Mouse (Mus musculus): Measurements from ENCODE around the gene Rrm2. TPM values are rescaled to one million over a fixed set of nuclear protein-coding genes. Genes with fewer than 3 reads are reported as not detected.
A peak's percentile ranks its signal among the peaks of the same experiment; 100 is the strongest.
"Not testable (repeated sequence)": the region's sequence is repeated elsewhere in the genome, so short reads cannot be mapped to it uniquely, and the experiment has no call there.

The Rrm2 gene
- total RNA-seq, 2 experiments from 2014 or later, result 26.0 to 29.3 TPM

DNA sequence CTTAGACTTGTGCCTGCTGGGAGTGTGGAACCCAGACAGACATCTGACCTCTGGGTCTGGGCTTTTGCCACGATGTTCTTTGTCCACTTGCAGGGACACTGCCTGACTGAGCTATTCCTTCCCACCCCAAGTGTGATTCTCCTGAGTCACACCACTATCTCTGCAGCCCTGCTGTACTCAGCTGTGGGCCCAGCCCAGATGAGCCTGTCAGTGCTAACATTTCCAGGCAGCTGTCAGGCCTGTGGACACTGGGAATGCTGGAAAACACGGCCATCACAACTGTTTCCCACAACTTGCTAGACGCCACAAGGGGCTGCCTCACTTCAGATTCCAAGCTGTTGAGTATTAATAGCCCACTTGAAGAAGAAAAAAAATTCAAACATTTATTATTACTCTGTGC is 5.0 kb upstream of the Rrm2 start:
- no peak for DNase-seq
- intact Hi-C loops (cut with DNase I), result no loop called here

DNA sequence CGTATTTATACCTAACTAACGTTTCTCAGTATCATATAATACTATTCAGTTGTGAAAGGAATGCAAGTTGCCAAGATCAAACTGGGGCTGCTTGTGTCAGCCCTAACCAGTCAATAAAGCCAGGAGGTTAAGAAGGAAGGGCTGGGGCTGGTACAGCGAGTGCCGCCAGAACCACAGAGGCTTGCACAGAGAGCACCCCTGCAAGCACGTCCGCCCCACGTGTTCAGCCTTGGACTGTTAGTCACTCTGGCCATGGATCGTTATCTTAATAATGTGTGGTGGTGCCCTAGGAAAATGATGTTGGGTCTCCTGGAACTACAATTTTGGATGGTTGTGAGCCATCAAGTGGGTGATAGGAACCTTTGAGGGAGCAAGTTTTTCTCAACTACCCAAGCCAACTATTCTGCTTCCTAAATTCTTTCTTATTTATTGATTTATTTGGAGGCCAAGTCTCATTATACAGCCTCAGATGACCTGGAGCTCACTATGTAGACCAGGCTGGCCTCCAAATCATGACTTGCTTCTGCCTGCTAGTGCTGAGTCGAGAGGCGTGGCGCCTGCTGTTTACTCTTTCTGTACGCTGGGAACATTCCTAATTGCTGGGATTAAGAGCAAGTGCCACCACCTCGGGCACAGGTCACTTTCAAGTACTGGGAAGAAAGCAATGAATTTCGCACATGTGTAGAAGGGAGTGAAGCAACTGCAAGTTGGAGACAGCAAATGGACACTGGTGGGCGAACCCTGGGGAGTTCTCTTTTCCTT is 2.4 kb upstream of the Rrm2 start:
- intact Hi-C loops (cut with DNase I), result no loop called here
- no peak for DNase-seq

DNA sequence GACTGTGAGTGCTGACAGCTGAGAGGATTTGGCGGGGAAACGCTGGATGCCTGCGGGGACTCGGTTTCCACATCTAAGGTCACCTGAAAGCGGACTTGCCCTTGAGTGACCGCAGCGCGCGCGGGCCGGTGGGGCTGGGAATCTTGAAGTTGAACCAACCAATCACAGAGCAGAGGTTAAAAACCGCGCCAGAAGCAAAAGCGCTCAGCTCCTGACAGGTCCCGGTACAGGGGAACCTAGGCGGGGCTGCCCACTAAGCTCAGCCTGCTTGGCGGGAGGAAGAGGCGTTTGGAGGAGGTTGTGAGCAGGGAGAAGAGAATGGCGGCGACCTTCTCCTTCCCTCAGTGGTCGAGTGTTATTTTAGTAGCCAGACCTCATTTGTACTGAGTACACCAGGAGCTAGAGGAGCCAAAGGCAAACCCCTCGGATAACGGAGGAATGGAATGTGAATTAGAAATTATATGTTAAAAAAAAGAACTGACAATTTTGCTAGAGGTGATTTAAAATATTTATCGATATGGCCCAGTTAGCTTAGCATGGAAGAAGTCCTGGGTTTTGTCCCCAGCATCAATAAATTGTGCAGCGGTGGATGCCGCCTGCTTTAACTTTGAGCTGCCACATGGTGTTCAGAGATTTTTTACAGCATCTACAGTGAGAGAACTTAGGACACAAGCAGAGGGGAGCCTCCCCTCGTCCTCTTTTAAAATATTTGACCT is 1.1 kb upstream of the Rrm2 start:
- DNase-seq, result peak; percentile 61
- intact Hi-C loops (cut with DNase I), result no loop called here

DNA sequence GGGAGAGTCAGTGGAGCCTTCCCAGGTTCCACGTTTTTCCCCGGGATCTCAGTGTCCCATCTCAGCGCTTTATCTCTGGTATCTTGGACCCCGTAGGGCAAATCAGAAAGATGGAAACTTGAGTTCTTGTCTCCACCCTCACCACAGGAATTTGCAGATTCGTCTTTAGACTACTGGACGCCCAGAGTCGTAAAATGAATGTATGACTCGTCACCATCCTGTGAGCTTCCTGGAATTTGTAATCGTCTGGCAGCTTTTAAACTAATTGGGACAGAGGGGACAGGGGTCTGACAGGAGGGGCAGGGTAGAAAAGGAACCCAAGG is 600 bp upstream of the Rrm2 start:
- no peak for DNase-seq
- intact Hi-C loops (cut with DNase I), result no loop called here

DNA sequence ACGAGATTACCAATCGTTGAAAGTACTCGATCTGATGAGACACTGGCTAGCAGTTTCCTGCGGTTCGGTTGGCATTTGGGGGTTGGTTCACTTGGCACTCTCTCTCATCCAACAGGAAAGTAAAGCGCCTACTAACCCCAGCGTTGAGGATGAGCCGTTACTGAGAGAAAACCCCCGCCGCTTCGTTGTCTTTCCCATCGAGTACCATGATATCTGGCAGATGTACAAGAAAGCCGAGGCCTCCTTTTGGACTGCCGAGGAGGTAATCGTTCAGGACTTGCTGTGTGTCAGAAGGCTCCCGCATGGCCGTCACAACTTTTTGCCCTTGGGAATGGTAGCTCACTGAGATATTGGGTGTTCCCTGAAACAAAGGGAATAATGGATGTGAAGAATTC is 780 bp downstream of the Rrm2 start:
- intact Hi-C loops (cut with DNase I), result no loop called here
- peak; percentile 26 for DNase-seq

DNA sequence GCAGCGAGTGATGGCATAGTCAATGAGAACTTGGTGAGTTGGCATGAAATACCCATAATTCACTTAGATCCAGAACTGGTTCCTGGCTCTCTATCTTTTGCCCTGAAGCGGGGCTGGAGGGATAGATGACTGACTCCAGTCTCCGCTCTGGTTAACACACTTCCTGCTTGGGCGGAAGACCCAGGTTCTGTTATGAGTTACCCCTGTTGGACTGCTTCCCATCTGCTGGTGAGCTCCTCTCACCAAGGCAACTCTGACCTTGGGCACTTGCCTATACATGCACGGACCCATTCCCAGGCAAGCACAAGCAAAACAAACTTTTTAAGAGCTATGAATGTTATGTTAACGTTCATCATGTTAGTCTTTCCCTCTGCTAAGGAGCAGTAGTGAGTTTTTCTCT is 1.4 kb downstream of the Rrm2 start:
- DNase-seq, result no peak
- intact Hi-C loops (cut with DNase I), result no loop called here

DNA sequence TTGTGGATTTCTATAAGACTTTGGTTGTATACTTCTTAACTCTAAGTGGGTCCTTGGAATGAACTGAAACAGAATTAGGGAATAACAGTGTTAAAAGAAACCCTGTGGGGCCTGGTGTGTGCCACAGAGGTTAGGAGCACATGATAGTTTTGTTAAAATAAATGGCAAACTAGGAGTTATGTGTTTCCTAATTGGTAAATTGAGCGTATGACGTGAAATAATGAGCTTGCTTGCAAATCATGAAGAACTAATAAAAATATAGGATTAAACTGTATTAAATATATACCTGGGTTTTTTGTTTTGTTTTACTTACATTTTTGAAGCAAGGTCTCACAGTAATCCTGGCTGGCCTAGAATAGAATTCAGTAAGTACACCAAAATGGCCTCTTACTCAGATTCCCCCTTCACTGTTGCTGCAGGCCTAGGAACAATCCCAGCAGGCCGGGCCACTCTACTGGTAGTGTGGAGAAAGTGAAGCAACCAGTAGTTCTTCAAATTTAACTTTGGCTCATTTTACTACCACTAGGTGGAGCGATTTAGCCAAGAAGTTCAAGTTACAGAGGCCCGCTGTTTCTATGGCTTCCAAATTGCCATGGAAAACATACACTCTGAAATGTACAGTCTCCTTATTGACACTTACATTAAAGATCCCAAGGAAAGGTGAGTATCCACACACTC is 1.9 kb downstream of the Rrm2 start:
- intact Hi-C loops (cut with DNase I), result loop anchor here (2.0 kb wide), 1 partner anchor 241 kb away; no protein-coding TSS in a partner anchor
- DNase-seq, result peak; percentile 66

DNA sequence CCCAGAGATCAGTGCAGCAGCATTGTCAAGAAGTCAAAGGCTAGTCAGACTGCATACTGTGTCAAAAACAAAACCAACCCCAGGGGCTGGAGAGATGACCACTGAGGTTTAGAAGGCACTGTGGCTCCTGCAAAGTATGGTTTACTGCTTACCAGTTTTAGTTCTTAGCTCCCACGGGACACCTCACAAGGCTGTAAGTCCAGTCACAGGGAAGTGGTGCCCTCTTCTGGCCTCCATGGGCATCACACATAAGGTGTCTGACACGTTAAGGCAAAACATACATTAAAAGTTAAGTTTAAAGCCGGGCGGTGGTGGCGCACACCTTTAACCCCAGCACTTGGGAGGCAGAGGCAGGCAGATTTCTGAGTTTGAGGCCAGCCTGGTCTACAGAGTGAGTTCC is 2.6 kb downstream of the Rrm2 start:
- intact Hi-C loops (cut with DNase I), result loop anchor here (1.0 to 2.0 kb wide), 2 partner anchors 122 to 240 kb away; no protein-coding TSS in a partner anchor
- peak; percentile 32 for DNase-seq

DNA sequence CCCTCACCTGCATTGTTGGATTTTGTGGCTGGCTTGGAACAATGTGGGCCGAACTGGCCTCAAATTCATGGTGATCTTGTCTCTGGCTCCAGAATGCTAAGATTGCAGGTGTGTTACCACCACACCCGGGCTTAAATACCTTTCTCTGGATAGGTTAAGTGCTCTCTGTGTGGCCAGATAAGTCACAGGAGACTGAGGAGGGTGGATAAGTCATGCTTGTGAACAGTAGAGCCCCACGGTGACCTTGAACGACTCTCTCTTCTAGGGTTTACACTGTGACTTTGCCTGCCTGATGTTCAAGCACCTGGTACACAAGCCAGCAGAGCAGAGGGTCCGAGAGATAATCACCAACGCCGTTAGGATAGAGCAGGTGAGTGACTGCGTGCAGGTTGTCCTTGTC is 4.4 kb downstream of the Rrm2 start:
- intact Hi-C loops (cut with DNase I), result no loop called here
- no peak for DNase-seq

DNA sequence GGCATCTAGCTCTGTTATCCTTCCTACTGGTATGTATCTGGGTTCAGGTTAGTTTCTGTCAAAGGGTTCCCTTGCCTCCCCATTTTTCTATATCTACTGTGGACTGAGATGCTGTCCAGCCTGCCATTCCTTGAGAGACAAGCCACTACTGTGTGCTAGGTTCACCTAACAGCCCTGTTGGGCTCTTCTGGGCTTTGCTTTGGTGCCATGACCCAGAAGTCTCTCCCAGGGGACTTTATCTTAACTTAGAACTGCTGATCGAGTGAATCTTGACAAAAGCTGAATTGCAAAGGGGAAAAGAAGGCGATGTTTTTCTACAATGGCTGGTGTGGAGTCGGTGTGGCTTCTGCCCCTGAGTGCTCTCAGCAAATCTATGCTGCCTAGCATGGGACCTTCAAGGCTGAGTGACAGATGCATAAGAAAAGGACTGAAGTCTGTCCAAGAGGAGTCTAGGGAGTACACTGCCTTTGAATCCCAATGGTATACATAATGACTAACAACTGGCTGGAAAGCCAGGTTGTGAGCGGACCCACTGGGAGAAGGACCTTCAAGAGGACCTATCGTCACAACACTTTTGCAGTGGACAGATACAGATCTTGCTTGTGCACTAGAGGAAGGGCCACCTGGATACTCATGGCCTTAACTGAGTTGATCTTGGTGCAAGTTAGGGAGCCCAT is 6.7 kb downstream of the Rrm2 start:
- intact Hi-C loops (cut with DNase I), result no loop called here
- no peak for DNase-seq

DNA sequence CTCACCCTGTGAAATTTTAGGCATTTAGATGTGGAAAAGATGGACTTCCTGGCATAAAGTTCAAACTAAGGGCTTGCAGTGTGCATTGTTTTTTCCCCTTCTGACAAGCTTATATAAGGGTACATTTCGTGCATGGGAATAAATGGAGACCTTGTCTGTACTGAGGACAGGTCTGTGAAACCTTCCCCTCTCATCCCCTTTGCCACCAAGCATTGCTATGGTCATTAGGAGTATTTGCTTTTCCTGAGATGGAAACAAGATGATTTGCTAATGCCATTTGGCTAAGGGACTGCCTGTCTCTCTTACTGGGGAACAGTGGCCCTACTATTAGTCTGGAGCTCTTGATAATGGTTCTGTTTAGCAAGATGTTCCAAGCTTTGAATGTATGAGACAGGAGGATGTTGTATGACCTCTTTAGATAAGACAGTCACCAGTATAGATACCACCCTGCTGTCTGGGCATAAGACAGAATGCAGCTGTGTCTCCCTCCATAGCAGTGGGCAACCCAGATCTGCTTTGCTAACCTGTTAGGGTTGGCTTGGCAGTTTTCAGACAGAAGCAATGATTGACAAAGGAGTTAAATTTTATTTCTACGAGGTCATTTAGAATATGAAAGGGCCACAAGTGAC is 7.3 kb downstream of the Rrm2 start:
- DNase-seq, result no peak
- intact Hi-C loops (cut with DNase I), result no loop called here

DNA sequence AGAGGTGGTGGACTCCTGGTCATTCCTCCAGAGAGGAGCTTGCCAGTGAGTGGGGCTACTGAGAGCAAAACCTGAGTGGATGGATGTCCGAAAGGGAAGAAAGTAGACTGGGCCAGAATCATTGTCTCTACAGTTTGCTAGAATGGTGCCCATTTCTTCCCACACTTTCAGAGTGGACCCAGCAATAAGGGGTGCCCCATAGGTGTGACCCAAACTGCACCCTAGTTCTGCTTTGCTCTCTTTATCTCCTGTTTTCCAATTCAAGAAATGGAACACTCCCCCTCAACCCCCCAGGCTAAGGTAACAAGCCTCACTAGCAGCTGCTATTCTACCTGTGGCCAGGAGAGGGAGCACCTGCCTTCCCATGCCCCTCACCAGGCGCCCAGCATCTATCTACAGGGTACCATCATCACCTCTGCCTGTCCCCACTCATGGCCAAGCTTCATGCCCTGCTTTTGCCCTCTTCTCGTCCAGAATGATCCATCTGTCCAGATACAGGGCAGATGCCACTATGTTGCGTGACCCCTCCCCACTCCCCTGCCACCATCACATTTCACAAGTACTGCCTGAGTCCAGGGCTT is 8.8 kb downstream of the Rrm2 start:
- intact Hi-C loops (cut with DNase I), result no loop called here
- peak; percentile 59 for DNase-seq

DNA sequence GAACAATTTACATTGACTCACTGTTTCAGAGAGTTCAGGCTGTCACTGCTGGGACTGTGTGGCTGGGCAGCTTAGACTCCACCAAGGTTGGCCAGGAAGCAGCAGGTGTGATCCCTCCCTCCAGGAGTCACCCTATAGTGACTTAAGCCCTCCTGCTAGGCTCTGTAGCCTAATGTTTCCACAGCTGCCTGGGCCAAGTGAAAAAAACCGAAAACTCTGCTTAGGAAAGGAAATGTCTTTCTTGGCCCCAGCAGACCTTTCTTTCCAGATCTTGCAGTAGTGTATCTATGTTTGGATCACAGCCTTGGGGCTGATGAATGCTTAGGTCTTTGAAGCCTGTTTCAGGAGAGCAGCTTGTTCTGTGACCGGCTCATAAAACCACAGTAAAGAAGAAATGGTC is 15.4 kb downstream of the Rrm2 start:
- intact Hi-C loops (cut with DNase I), result no loop called here
- no peak for DNase-seq

DNA sequence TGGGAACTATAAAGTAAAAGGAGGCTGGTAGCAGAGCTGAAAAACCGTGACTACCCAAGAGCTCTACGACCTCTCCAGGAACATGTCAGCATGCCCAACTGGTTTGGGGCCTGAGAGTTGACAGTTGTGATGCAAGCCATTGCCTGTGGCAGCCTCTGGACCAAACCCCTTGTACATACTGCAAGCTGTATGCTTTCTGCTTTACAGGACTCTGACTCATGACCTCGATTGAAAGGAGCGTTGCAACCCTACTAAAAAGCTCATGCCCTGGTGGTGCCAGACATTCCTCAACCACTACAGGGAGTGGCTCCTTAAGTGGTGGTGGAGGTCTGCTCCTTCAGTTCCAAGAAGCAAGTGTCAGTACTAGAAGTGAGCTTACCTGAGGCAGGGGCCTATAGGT is 15.8 kb downstream of the Rrm2 start:
- intact Hi-C loops (cut with DNase I), result no loop called here
- DNase-seq, result no peak

DNA sequence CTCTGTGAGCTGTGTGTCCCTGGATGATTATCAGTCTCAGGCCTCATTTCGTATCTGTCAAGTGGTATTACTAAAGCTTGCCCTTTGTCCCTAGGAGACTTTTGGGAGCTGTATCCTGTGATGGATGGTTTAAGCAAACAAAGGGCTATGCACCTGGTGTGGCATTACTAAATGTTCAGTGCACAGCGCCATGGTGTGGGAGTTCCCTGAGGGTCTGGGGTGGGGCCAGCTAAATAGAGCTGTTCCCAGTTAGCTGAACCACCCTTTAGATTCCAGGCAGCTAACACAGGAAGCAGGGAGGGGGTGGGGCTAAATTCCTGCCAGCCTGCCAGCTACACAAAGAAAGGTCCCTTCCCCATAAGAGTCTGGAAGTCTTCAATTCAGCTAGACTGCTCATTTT is 16.3 kb downstream of the Rrm2 start:
- peak; percentile 22 for DNase-seq
- intact Hi-C loops (cut with DNase I), result no loop called here

DNA sequence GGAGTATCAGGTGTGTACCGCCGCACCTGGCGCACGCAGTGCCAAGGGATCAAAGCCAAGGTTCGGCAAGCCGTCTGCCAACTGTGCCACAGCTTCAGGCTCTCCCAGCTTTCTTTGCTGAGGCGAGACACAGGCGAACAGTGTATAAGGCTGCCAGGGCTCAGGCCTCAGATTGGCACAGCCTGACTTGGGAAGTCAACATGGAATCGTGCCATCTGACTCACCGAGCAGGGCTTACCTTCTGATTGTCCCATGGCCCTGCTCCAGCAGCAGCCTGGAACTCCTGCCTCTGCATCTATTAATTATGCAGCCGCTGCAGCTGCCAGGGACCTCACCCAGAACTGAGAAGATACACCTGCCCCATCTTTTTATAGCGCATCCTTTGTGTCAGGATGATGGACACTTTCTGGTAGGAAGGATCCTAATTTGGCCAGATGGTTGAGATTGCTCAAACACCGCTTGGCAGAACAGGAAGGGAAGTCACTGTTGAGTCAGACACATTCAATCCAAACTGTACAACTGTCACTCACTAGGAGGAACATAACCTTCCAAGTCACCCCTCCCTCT is 26.9 kb downstream of the Rrm2 start:
- DNase-seq, result peak; percentile 64
- intact Hi-C loops (cut with DNase I), result no loop called here

DNA sequence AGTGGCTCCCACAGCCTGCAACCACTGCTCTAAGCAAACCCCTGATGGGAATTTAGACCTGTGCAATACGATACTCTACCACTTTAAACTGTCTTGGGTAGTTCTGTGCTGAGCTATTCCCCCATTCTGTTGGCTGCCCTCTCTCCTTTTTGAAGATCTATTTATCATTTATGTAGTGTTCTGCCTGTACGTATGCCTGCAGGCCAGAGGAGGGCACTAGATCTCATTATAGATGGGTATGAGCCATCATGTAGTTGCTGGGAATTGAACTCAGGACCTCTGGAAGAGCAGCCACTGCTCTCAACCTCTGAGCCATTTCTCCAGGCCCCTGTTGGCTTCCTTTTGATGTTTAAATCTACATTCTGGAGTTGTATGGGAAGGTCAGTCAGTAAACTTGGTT is 28.9 kb downstream of the Rrm2 start:
- DNase-seq, result no peak
- intact Hi-C loops (cut with DNase I), result no loop called here

DNA sequence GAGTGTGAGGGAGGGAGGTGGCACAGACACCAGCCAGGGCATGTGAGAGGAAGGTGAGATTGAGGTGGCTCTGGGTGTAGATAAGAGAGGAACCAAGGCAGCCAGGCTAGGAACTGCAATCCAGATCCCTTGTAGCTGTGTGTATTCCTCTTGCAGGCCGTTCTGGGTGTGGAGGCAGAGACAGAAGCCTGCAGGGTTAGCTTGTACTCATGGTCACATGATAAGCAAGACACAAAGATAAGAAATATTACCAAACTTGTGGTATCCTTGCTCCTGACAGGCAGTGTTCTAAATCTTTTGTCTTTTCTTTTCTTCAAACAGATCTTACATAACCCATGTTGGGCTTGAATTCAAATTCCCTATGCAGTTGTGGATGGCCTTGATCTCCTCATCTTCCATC is 31.9 kb downstream of the Rrm2 start:
- DNase-seq, result no peak
- intact Hi-C loops (cut with DNase I), result no loop called here

DNA sequence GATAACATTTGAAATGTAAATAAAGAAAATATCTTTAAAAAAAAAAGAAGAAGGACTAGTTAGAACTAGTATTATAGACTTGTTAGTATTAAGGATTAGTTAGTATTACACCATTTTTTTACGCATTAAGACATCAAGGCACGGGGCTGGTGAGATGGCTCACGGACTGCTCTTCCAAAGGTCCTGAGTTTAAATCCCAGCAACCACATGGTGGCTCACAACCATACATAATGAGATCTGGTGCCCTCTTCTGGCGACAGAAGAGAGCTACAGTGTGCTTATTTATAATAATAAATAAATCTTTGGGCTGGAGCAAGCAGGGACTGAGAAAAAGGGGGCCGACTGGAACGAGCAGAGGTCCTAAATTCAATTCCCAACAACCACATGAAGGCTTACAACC is 33.5 kb downstream of the Rrm2 start:
- intact Hi-C loops (cut with DNase I), result not testable (repeated sequence)

DNA sequence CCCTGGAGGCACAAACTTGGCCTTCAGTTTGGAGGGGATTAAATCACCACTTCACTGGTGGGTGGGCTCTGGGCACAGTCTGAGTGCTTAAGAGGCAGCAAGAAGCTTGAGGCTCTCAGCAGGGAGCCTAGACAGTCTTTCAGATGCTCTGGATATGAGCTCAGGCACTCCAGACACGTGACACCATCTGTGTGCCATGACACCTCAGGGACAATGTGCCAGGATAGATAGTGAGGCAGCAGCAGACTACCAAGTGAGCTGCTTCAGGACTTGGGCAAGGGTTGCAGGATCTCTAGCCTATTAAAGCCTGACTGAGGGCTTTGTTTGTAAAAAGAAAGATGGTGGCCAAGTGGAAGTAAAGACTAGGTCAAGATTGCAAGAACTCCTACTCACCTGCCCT is 36.3 kb downstream of the Rrm2 start:
- intact Hi-C loops (cut with DNase I), result no loop called here
- no peak for DNase-seq

More for the DNA sequence above, 33.5 kb downstream of the Rrm2 start:
- DNase-seq, result not testable (repeated sequence)

All from left cerebral cortex, postnatal 4 days (tissue).